ENCODE assay signal across 19 mouse cellular contexts in genomic region chr10:93104357-93104756, GRCm38 (mm10). TPM values are rescaled to one million over a fixed set of nuclear protein-coding genes. Genes with fewer than 3 reads are reported as not detected.
DNase-seq lines count a peak whose midpoint lies in the region; ATAC-seq lines count a peak whose summit lies in the region.
"Had no signal": no experiment of that assay in that cellular context is flagged by ENCODE, and none has a peak within 500 bp of the region (broad histone marks: within the 10 kb centered on the region; RNA-seq: fewer than 3 reads in every experiment).

No protein-coding gene starts in this region.

- H3K36me3 ChIP-seq in embryonic facial prominence, embryonic 11.5 days (replicated peaks; ENCODE audit: control insufficient read depth, insufficient read depth, low read depth, low read length): no peaks in the 10 kb centered on the region
- no peaks in the 10 kb centered on the region for H3K36me3 ChIP-seq in embryonic facial prominence, embryonic 10.5 days (replicated peaks)
- H3K36me3 ChIP-seq: embryonic facial prominence, embryonic 13.5 days; forebrain, embryonic 10.5 days; hindbrain, embryonic 12.5 days; limb, embryonic 13.5 days; liver, embryonic 15.5 days; midbrain, embryonic 12.5 days had no signal

- no peak overlapping the region for H3K4me2 ChIP-seq in embryonic facial prominence, embryonic 11.5 days (ENCODE audit: low read depth, low read length)
- H3K4me2 ChIP-seq: embryonic facial prominence, embryonic 13.5 days; hindbrain, embryonic 12.5 days; limb, embryonic 13.5 days; liver, embryonic 15.5 days; midbrain, embryonic 12.5 days had no signal

- H3K27ac ChIP-seq in embryonic facial prominence, embryonic 11.5 days (replicated peaks; ENCODE audit: low read depth, low read length): no peak overlapping the region
- no peak overlapping the region for H3K27ac ChIP-seq in embryonic facial prominence, embryonic 10.5 days (replicated peaks)
- H3K27ac ChIP-seq: embryonic facial prominence, embryonic 13.5 days; forebrain, embryonic 10.5 days; hindbrain, embryonic 12.5 days; limb, embryonic 13.5 days; liver, embryonic 15.5 days; midbrain, embryonic 12.5 days had no signal

- no peak overlapping the region for H3K4me3 ChIP-seq in embryonic facial prominence, embryonic 11.5 days (ENCODE audit: low read depth, low read length)
- H3K4me3 ChIP-seq in embryonic facial prominence, embryonic 10.5 days: no peak overlapping the region
- H3K4me3 ChIP-seq: embryonic facial prominence, embryonic 13.5 days; forebrain, embryonic 10.5 days; hindbrain, embryonic 12.5 days; limb, embryonic 13.5 days; liver, embryonic 15.5 days; midbrain, embryonic 12.5 days; myocyte had no signal

- no peak for ATAC-seq in embryonic facial prominence, embryonic 11.5 days (replicated peaks; ENCODE audit: insufficient number of reproducible peaks, low FRiP score, low TSS enrichment, low read depth)
- ATAC-seq in megakaryocyte-erythroid progenitor cell, adult 5-6 weeks (replicated peaks; ENCODE audit: low FRiP score, low TSS enrichment, poor library complexity, severe bottlenecking): no peak
- ATAC-seq: intestine, embryonic 16.5 days had no signal

- no peaks in the 10 kb centered on the region for H3K4me1 ChIP-seq in embryonic facial prominence, embryonic 11.5 days (ENCODE audit: control insufficient read depth, insufficient read depth, low read length)
- H3K4me1 ChIP-seq in embryonic facial prominence, embryonic 10.5 days: no peaks in the 10 kb centered on the region
- H3K4me1 ChIP-seq: forebrain, embryonic 10.5 days; hindbrain, embryonic 12.5 days; limb, embryonic 13.5 days; liver, embryonic 15.5 days; midbrain, embryonic 12.5 days had no signal

- no peak overlapping the region for H3K9ac ChIP-seq in embryonic facial prominence, embryonic 11.5 days (replicated peaks; ENCODE audit: low read length)
- H3K9ac ChIP-seq: embryonic facial prominence, embryonic 13.5 days; hindbrain, embryonic 12.5 days; limb, embryonic 13.5 days; liver, embryonic 15.5 days; midbrain, embryonic 12.5 days had no signal

- H3K27me3 ChIP-seq in embryonic facial prominence, embryonic 11.5 days (ENCODE audit: control insufficient read depth, insufficient read depth, low read length): no peaks in the 10 kb centered on the region
- no peaks in the 10 kb centered on the region for H3K27me3 ChIP-seq in embryonic facial prominence, embryonic 10.5 days (replicated peaks; ENCODE audit: low read depth, poor library complexity, severe bottlenecking)
- H3K27me3 ChIP-seq: embryonic facial prominence, embryonic 13.5 days; hindbrain, embryonic 12.5 days; limb, embryonic 13.5 days; liver, embryonic 15.5 days; midbrain, embryonic 12.5 days had no signal

- DNase-seq in embryonic facial prominence, embryonic 11.5 days (ENCODE audit: low spot score): peak; percentile 14
- DNase-seq in embryonic facial prominence, embryonic 10.5 days (ENCODE audit: low spot score): no peak
- peak; percentile 80 for DNase-seq in right cerebral cortex, adult 18-20 months
- no peak for DNase-seq in right cerebral cortex, postnatal 25 days
- peak; percentile 54 to 56 for DNase-seq in layer of hippocampus, postnatal 36 days
- peak; percentile 59 to 75 for DNase-seq in right cerebral cortex, postnatal 36 days (ENCODE audit: low spot score in 2 of 2)
- DNase-seq in cerebellum, adult 11-12 months: no peak
- DNase-seq: adrenal gland, postnatal 36 days; kidney, postnatal 14 days; lung, postnatal 10 days had no signal

- 69% methylated on average over 6 of the region's 6 CpGs for WGBS in embryonic facial prominence, embryonic 11.5 days
- 70% methylated on average over 6 of the region's 6 CpGs for WGBS in embryonic facial prominence, embryonic 10.5 days

- no peaks in the 10 kb centered on the region for H3K9me3 ChIP-seq in embryonic facial prominence, embryonic 11.5 days (replicated peaks; ENCODE audit: control insufficient read depth, low read length)
- no peaks in the 10 kb centered on the region for H3K9me3 ChIP-seq in embryonic facial prominence, embryonic 10.5 days
- H3K9me3 ChIP-seq: embryonic facial prominence, embryonic 13.5 days; forebrain, embryonic 10.5 days; hindbrain, embryonic 12.5 days; limb, embryonic 13.5 days; liver, embryonic 15.5 days; midbrain, embryonic 12.5 days had no signal

RNA-seq across cellular contexts. Expression of gene Cfap54, which starts 22.9 kb away (rescaled TPM):
- polyA plus RNA-seq in embryonic facial prominence, embryonic 11.5 days (2014; fragmentation: Nextera tagmentation; extraction: Ambion mirVana): 0.75 TPM in 1 of 2 replicates, not detected in the other
- 0.36 and 0.42 TPM in 2 replicates for polyA plus RNA-seq in embryonic facial prominence, embryonic 10.5 days (2016; fragmentation: Nextera tagmentation; extraction: Ambion mirVana)
- 10 to 100 TPM; 17.8 to 18.1 TPM for total RNA-seq in layer of hippocampus, postnatal 36 days (2021)
- total RNA-seq in megakaryocyte-erythroid progenitor cell, adult 5-6 weeks (2014; fragmentation: Nextera tagmentation): 1.4 and 1.6 TPM in 2 replicates
- 0.65 and 1.5 TPM in 2 replicates for total RNA-seq in megakaryocyte-erythroid progenitor cell, adult 5-6 weeks (2017)

RNA-seq across cellular contexts. Expression of gene Cdk17, which starts 56.3 kb away (rescaled TPM):
- 25.7 and 27.8 TPM in 2 replicates for polyA plus RNA-seq in embryonic facial prominence, embryonic 11.5 days (2014; fragmentation: Nextera tagmentation; extraction: Ambion mirVana)
- polyA plus RNA-seq in embryonic facial prominence, embryonic 10.5 days (2016; fragmentation: Nextera tagmentation; extraction: Ambion mirVana): 18.1 and 19.0 TPM in 2 replicates
- total RNA-seq in layer of hippocampus, postnatal 36 days (2021): 100 to 1,000 TPM; 193 to 200 TPM
- 48.0 and 71.7 TPM in 2 replicates for total RNA-seq in megakaryocyte-erythroid progenitor cell, adult 5-6 weeks (2014; fragmentation: Nextera tagmentation)
- total RNA-seq in megakaryocyte-erythroid progenitor cell, adult 5-6 weeks (2017): 69.4 and 88.0 TPM in 2 replicates

Comparison
In these comparisons a context has a peak if more than half of its experiments do, and no peak if none do; other contexts are left out.
1. DNase-seq: peak in embryonic facial prominence, embryonic 11.5 days (single experiment), right cerebral cortex, adult 18-20 months (single experiment), layer of hippocampus, postnatal 36 days (2 of 2) and right cerebral cortex, postnatal 36 days (2 of 2); none in embryonic facial prominence, embryonic 10.5 days (single experiment), right cerebral cortex, postnatal 25 days (single experiment) and cerebellum, adult 11-12 months (single experiment).
2. RNA of gene Cfap54, which starts 22.9 kb away (total RNA-seq): 17.8 to 18.1 TPM in layer of hippocampus, postnatal 36 days; 0.65 to 1.6 TPM in megakaryocyte-erythroid progenitor cell, adult 5-6 weeks; every median in the first group is over 4 times any median in the second.